Mouse (Mus musculus) embryonic facial prominence, embryonic 12.5 days (tissue): Measurements from ENCODE around the gene Nxf3. TPM values are rescaled to one million over a fixed set of nuclear protein-coding genes. Genes with fewer than 3 reads are reported as not detected.
A peak's percentile ranks its signal among the peaks of the same experiment; 100 is the strongest.
"Not testable (repeated sequence)": the region's sequence is repeated elsewhere in the genome, so short reads cannot be mapped to it uniquely, and the experiment has no call there.

Experiments
- ATAC-seq: fragments of 200-750 bp; cut with Nextera tagmentation; 2 replicates; pipeline ENCODE4 v1.8.0; 2017; ENCODE audit not compliant: insufficient number of reproducible peaks, insufficient read depth, low FRiP score, low TSS enrichment
- H3K27ac ChIP-seq: fragments of 300-500 bp; sonication (generic); 2 replicates; pipeline ENCODE4 v1.5.1; 2016; ENCODE audit warnings: mild to moderate bottlenecking
- H3K27me3 ChIP-seq: fragments of 300-500 bp; sonication (generic); 2 replicates; pipeline ENCODE4 v1.6.1; 2016; ENCODE audit warnings: mild to moderate bottlenecking, moderate library complexity
- H3K36me3 ChIP-seq: fragments of 300-500 bp; sonication (generic); 2 replicates; pipeline ENCODE4 v1.6.1; 2016; ENCODE audit warnings: mild to moderate bottlenecking
- H3K4me1 ChIP-seq: fragments of 300-500 bp; sonication (generic); 2 replicates; pipeline ENCODE4 v1.6.1; 2016
- H3K4me2 ChIP-seq: fragments of 300-500 bp; sonication (generic); replicated peaks from 2 replicates; pipeline ENCODE4 v1.6.1; 2016; ENCODE audit warnings: mild to moderate bottlenecking, moderate library complexity
- H3K4me3 ChIP-seq: fragments of 300-500 bp; sonication (generic); 2 replicates; pipeline ENCODE4 v1.5.1; 2016; ENCODE audit warnings: mild to moderate bottlenecking
- H3K9ac ChIP-seq: fragments of 300-500 bp; sonication (generic); 2 replicates; pipeline ENCODE4 v1.6.1; 2016; ENCODE audit warnings: mild to moderate bottlenecking, moderate library complexity
- H3K9me3 ChIP-seq: fragments of 300-500 bp; sonication (generic); 2 replicates; pipeline ENCODE4 v1.6.1; 2016; ENCODE audit warnings: mild to moderate bottlenecking, moderate library complexity
- WGBS: fragments of 180-500 bp; shearing (Covaris S2); methylation state at CpG from one replicate; pipeline ENCODE4 v1.1.7; 2016; 5-methylcytosine and 5-hydroxymethylcytosine counted together
- polyA plus RNA-seq: library from polyadenylated mRNA; unstranded; fragments of >200 nt; fragmentation: Nextera tagmentation; extraction: Ambion mirVana; gene quantifications from 2 replicates; pipeline ENCODE4 v1.2.1, GENCODE M21; 2016

Gene Nxf3
- polyA plus RNA-seq, 1 experiment from 2014 or later: 0.10 TPM

- not testable (repeated sequence) for H3K36me3 ChIP-seq
- ATAC-seq: peak; percentile 79
- 26% methylated on average over 9 of the region's 48 CpGs for WGBS
Observed at GRCm38 (mm10) chrX:136067201-136067991, 17.7 kb downstream of the Nxf3 start.

GRCm38 (mm10) chrX:136060698-136061097, 24.4 kb downstream of the Nxf3 start:
- Histone ChIP-seq H3K36me3 (no peaks in the 10 kb centered on the region), H3K4me1 (no peaks in the 10 kb centered on the region), H3K27me3 (peaks cover 2% of the 10 kb centered on the region; the same call in 1 of the 2 replicates), H3K4me3 (no peak overlapping the region), H3K27ac (no peak overlapping the region), H3K9me3 (no peaks in the 10 kb centered on the region), H3K9ac (no peak overlapping the region), H3K4me2 (no peak overlapping the region)
- no peak for ATAC-seq
- WGBS: 76% methylated on average over 1 of the region's 1 CpGs

More at GRCm38 (mm10) chrX:136067201-136067991, 17.7 kb downstream of the Nxf3 start:
- H3K27me3 ChIP-seq, H3K9me3 ChIP-seq, H3K27ac ChIP-seq, H3K4me1 ChIP-seq: not testable (repeated sequence)
- Histone ChIP-seq H3K4me2 (peak overlapping the region; percentile 41), H3K4me3 (peak overlapping the region; percentile 39), H3K9ac (peak overlapping the region; percentile 27; the same call in 1 of the 2 replicates)

GRCm38 (mm10) chrX:136051219-136051618, 33.8 kb downstream of the Nxf3 start:
- no peaks in the 10 kb centered on the region for H3K9me3 ChIP-seq
- no peak overlapping the region for H3K4me3 ChIP-seq
- H3K27me3 ChIP-seq: no peaks in the 10 kb centered on the region
- ATAC-seq: no peak
- no peak overlapping the region for H3K27ac ChIP-seq
- H3K9ac ChIP-seq: no peak overlapping the region
- no peaks in the 10 kb centered on the region for H3K36me3 ChIP-seq
- no peaks in the 10 kb centered on the region for H3K4me1 ChIP-seq
- H3K4me2 ChIP-seq: no peak overlapping the region
- WGBS: 71% methylated on average over 2 of the region's 2 CpGs

DNA sequence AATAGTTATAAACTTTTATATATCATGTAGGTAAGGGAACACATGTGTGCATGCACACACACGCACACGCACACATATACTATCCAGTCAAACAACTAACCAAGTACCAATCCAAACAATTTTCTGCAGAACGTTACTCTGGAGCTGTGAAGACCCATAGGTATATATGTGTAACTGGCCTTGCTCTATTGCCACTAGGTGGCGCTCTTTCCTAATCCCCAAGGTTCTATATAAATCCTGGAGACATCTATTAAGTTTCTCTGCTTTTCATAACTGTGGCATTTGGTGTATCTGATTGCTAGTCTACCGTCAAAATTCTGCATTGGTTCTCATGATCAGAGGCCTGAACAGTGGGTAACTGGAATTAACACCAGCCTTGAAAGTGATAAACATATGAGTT, 37.5 kb downstream of the Nxf3 start:
- H3K4me2 ChIP-seq: no peak overlapping the region
- H3K9ac ChIP-seq: no peak overlapping the region
- H3K4me3 ChIP-seq: no peak overlapping the region
- H3K36me3 ChIP-seq: no peaks in the 10 kb centered on the region
- no peak overlapping the region for H3K27ac ChIP-seq
- no peaks in the 10 kb centered on the region for H3K27me3 ChIP-seq
- H3K9me3 ChIP-seq: no peaks in the 10 kb centered on the region
- WGBS: 17% methylated on average over 5 of the region's 5 CpGs
- no peaks in the 10 kb centered on the region for H3K4me1 ChIP-seq
- no peak for ATAC-seq

DNA sequence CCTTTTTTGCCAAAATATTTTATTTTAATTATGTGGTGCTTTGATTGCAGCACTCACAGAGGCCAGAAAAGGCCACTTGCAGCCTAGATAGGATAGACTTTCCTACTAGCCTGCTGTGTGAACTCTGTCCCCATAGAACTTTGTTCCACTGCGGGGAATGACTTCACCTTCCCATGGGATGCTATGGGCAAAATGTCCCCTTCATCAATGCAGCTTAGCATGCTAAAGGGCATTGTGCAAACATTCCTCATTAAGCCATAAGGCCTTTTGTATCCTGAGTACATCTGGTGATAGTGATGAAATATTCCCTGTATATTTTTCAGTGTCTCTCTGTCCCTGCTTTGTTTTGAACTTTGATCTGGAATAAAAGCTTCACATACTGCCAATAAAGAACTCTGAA, 41.3 kb downstream of the Nxf3 start:
- Histone ChIP-seq H3K36me3 (no peaks in the 10 kb centered on the region), H3K27ac (no peak overlapping the region), H3K4me1 (no peaks in the 10 kb centered on the region), H3K4me2 (no peak overlapping the region), H3K27me3 (no peaks in the 10 kb centered on the region), H3K9me3 (no peaks in the 10 kb centered on the region), H3K4me3 (no peak overlapping the region), H3K9ac (no peak overlapping the region)
- 92% methylated on average over 1 of the region's 1 CpGs for WGBS
- no peak for ATAC-seq

- not testable (repeated sequence) for H3K9ac ChIP-seq, H3K4me1 ChIP-seq, H3K27me3 ChIP-seq, H3K27ac ChIP-seq, H3K9me3 ChIP-seq, H3K36me3 ChIP-seq
- Histone ChIP-seq H3K4me3 (peak within 1 kb of the TSS; percentile 25), H3K4me2 (peak within 1 kb of the TSS; percentile 36)
- WGBS: 41% methylated on average over 4 of the region's 49 CpGs
- peak; percentile 95 for ATAC-seq
Observed at GRCm38 (mm10) chrX:136032799-136033763, 52.0 kb downstream of the Nxf3 start, which contains the start of gene Arxes1. TSS of gene Arxes1 (plus strand) at chrX:136033367.

- H3K27me3 ChIP-seq: peaks cover 6% of the 10 kb centered on the region; the same call in 1 of the 2 replicates
- no peaks in the 10 kb centered on the region for H3K4me1 ChIP-seq
- no peak overlapping the region for H3K27ac ChIP-seq
- H3K4me3 ChIP-seq: no peak overlapping the region
- no peak overlapping the region for H3K4me2 ChIP-seq
- ATAC-seq: no peak
- 82% methylated on average over 1 of the region's 1 CpGs for WGBS
- no peaks in the 10 kb centered on the region for H3K9me3 ChIP-seq
- no peak overlapping the region for H3K9ac ChIP-seq
- no peaks in the 10 kb centered on the region for H3K36me3 ChIP-seq
Observed at GRCm38 (mm10) chrX:136030331-136030730, 54.7 kb downstream of the Nxf3 start.

Other genes with a start within 250 kb of the Nxf3 start
- 53.5 and 59.0 TPM in 2 replicates for gene Gprasp2, start 246.2 kb downstream of the Nxf3 start, polyA plus RNA-seq
- gene Arxes2, start 91.4 kb downstream of the Nxf3 start, polyA plus RNA-seq: 94.5 and 101 TPM in 2 replicates
- gene Arxes1, start 51.9 kb downstream of the Nxf3 start, polyA plus RNA-seq: 46.1 and 49.2 TPM in 2 replicates
- gene Bex2, start 17.0 kb downstream of the Nxf3 start, polyA plus RNA-seq: 192 and 203 TPM in 2 replicates
- gene Bex4, start 53.7 kb upstream of the Nxf3 start, polyA plus RNA-seq: 68.5 and 68.7 TPM in 2 replicates
- gene Tceal8, start 87.1 kb upstream of the Nxf3 start, polyA plus RNA-seq: 191 and 215 TPM in 2 replicates
- 9.8 and 10.9 TPM in 2 replicates for gene Tceal5, start 118.6 kb upstream of the Nxf3 start, polyA plus RNA-seq
- 9.8 and 12.1 TPM in 2 replicates for gene Tceal7, start 129.5 kb upstream of the Nxf3 start, polyA plus RNA-seq
- gene Bex1, start 130.3 kb upstream of the Nxf3 start, polyA plus RNA-seq: 86.3 and 86.5 TPM in 2 replicates
- gene Tceal9, start 159.8 kb upstream of the Nxf3 start, polyA plus RNA-seq: 593 and 600 TPM in 2 replicates
- 585 and 595 TPM in 2 replicates for gene Bex3, start 185.0 kb upstream of the Nxf3 start, polyA plus RNA-seq